ENCODE assay signal across 9 mouse cellular contexts in the genomic region with DNA sequence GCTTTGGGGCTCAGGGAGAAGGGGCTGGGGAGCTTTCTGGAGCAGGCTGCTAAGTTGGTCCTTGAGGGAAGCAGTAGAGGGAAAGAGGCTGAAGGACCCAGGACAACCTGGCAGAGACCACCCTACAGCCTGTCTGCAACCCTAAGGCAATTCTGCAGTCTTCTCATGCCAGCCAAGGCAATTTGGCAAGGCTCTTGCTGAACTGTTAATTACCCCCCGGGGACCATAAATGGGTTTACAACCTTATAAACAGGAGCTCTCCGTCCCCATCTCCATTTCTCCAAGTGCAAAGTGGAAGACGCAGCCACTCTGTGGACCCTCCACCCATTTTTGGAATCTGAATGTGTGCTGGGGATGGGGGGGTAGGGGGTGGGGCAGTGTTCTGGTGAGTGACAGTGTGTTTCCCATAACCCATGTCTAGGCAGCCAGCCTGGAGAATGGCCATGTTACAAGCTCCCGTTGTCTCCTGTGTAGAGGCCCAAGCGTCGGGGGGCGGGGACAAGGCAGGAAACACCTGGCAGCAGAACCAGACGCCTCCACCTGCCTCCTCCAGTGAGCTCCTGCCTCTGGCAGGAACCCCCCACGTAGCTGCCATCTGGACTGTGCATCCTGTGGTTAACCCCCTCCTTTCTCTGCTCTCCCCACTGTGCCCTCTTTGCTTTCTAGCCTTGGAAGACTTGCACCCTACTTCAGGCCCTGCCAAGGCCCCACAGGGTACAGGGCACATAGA. TPM values are rescaled to one million over a fixed set of nuclear protein-coding genes. Genes with fewer than 3 reads are reported as not detected.
A peak's percentile ranks its signal among the peaks of the same experiment; 100 is the strongest.
DNase-seq lines count a peak whose midpoint lies in the region; ATAC-seq and TF ChIP-seq lines count a peak whose summit lies in the region.
"Had no signal": no experiment of that assay in that cellular context is flagged by ENCODE, and none has a peak within 500 bp of the region (broad histone marks: within the 10 kb centered on the region; RNA-seq: fewer than 3 reads in every experiment).

No protein-coding gene starts in this region.

- ATAC-seq in forebrain, embryonic 16.5 days: peak; percentile 57
- no peak for ATAC-seq in lung, embryonic 15.5 days (ENCODE audit: borderline replicate concordance, extremely low read depth, low FRiP score, low TSS enrichment)

- intact Hi-C loops in left cerebral cortex, adult 2 months (cut with DNase I): no loop called here

- no peaks in the 10 kb centered on the region for H3K27me3 ChIP-seq in cerebellum, adult 2 months (ENCODE audit: control insufficient read depth, insufficient read depth, low read length)
- H3K27me3 ChIP-seq in forebrain, embryonic 16.5 days (replicated peaks; ENCODE audit: control insufficient read depth, insufficient read depth, low read length): no peaks in the 10 kb centered on the region; the same call in 1 of the 2 replicates
- no peaks in the 10 kb centered on the region for H3K27me3 ChIP-seq in lung, embryonic 15.5 days

- 10% methylated on average over 9 of the region's 9 CpGs for WGBS in cerebellum, adult 2 months
- WGBS in forebrain, embryonic 16.5 days: 19% methylated on average over 9 of the region's 9 CpGs
- 23% methylated on average over 9 of the region's 9 CpGs for WGBS in lung, embryonic 15.5 days

- peak overlapping the region; percentile 24; the same call in 1 of the 2 replicates for H3K27ac ChIP-seq in left cerebral cortex, adult 2 months
- no peak overlapping the region for H3K27ac ChIP-seq in cerebellum, adult 2 months (ENCODE audit: insufficient read depth, low read length)
- H3K27ac ChIP-seq in forebrain, embryonic 16.5 days (ENCODE audit: low read length): no peak overlapping the region
- H3K27ac ChIP-seq in lung, embryonic 15.5 days: 0 out of 2 replicates have a peak overlapping the region, but pooled peaks have one; percentile 1

- H3K4me3 ChIP-seq in left cerebral cortex, adult 2 months: no peak overlapping the region
- H3K4me3 ChIP-seq in cerebellum, adult 2 months (replicated peaks; ENCODE audit: insufficient read depth, low read depth, low read length): no peak overlapping the region
- no peak overlapping the region for H3K4me3 ChIP-seq in forebrain, embryonic 16.5 days (replicated peaks; ENCODE audit: low read length)
- H3K4me3 ChIP-seq in lung, embryonic 15.5 days: no peak overlapping the region

- DNase-seq in left cerebral cortex, adult 2 months (ENCODE audit: extremely low spot score in 1 of 2, low spot score in 2 of 2): peak in 1 of 2 experiments; percentile 52
- no peak for DNase-seq in left cerebral cortex, adult 11 months (ENCODE audit: low spot score)
- DNase-seq in cerebellum, adult 2 months: peak; percentile 35 to 43
- peak; percentile 45 to 57 for DNase-seq in spleen, postnatal 14 days (ENCODE audit: low spot score in 2 of 2)
- DNase-seq in frontal cortex, postnatal 36 days (ENCODE audit: low spot score in 2 of 2): no peak
- DNase-seq in frontal cortex, postnatal 10 days (ENCODE audit: low spot score in 2 of 2): no peak

- H3K4me1 ChIP-seq in cerebellum, adult 2 months (ENCODE audit: control insufficient read depth, insufficient read depth, low read length): peaks cover 9% of the 10 kb centered on the region; the same call in 1 of the 2 replicates
- peaks cover 20% of the 10 kb centered on the region for H3K4me1 ChIP-seq in forebrain, embryonic 16.5 days (replicated peaks; ENCODE audit: control insufficient read depth, insufficient read depth, low read length)
- peaks cover 42% of the 10 kb centered on the region for H3K4me1 ChIP-seq in lung, embryonic 15.5 days

- no peaks in the 10 kb centered on the region for H3K36me3 ChIP-seq in forebrain, embryonic 16.5 days (ENCODE audit: control insufficient read depth, insufficient read depth)
- H3K36me3 ChIP-seq in lung, embryonic 15.5 days: no peaks in the 10 kb centered on the region

- no peak overlapping the region for H3K9ac ChIP-seq in forebrain, embryonic 16.5 days (replicated peaks; ENCODE audit: low read depth, low read length)
- H3K9ac ChIP-seq in lung, embryonic 15.5 days: no peak overlapping the region

- H3K9me3 ChIP-seq in forebrain, embryonic 16.5 days (ENCODE audit: control insufficient read depth, low read length): no peaks in the 10 kb centered on the region
- no peaks in the 10 kb centered on the region for H3K9me3 ChIP-seq in lung, embryonic 15.5 days

- no peak for TF ChIP-seq CTCF in left cerebral cortex, adult 2 months (IDR thresholded peaks at IDR 0.05)
- TF ChIP-seq CTCF in cerebellum, adult 2 months (IDR thresholded peaks at IDR 0.05; ENCODE audit: borderline replicate concordance, insufficient read depth, low read depth, low read length): no peak

- TF ChIP-seq POLR2A in cerebellum, adult 2 months (IDR thresholded peaks at IDR 0.05; ENCODE audit: borderline replicate concordance, insufficient read depth, low read length): no peak

- no peak overlapping the region for H3K4me2 ChIP-seq in forebrain, embryonic 16.5 days (ENCODE audit: low read length)
- H3K4me2 ChIP-seq in lung, embryonic 15.5 days: no peak overlapping the region

RNA-seq across cellular contexts. Expression of gene Fam163b, which starts 20.5 kb away (rescaled TPM):
- total RNA-seq in left cerebral cortex, adult 2 months (2021): 100 to 1,000 TPM; 103 to 109 TPM
- polyA plus RNA-seq in cerebellum, adult 2 months (2012; rRNA removed): 19.7 and 24.3 TPM in 2 replicates
- polyA plus RNA-seq in forebrain, embryonic 16.5 days (2015; fragmentation: Nextera tagmentation; extraction: Ambion mirVana): 5.0 and 7.1 TPM in 2 replicates
- 0.69 and 0.70 TPM in 2 replicates for polyA plus RNA-seq in lung, embryonic 15.5 days (2015; fragmentation: Nextera tagmentation; extraction: Ambion mirVana)
- total RNA-seq: liver, adult 2 months had no signal
- polyA plus RNA-seq: liver, adult 2 months had no signal

RNA-seq across cellular contexts. Expression of gene Adamtsl2, which starts 42.6 kb away (rescaled TPM):
- 10 to 100 TPM; 16.2 to 21.4 TPM for total RNA-seq in left cerebral cortex, adult 2 months (2021)
- polyA plus RNA-seq in cerebellum, adult 2 months (2012; rRNA removed): 3.8 and 4.1 TPM in 2 replicates
- polyA plus RNA-seq in forebrain, embryonic 16.5 days (2015; fragmentation: Nextera tagmentation; extraction: Ambion mirVana): 11.6 and 14.2 TPM in 2 replicates
- 20.5 and 27.4 TPM in 2 replicates for polyA plus RNA-seq in lung, embryonic 15.5 days (2015; fragmentation: Nextera tagmentation; extraction: Ambion mirVana)

RNA-seq across cellular contexts. Expression of gene Dbh, which starts 43.2 kb away (rescaled TPM):
- total RNA-seq in left cerebral cortex, adult 2 months (2021): under 1 TPM; 0.23 to 0.30 TPM
- polyA plus RNA-seq in cerebellum, adult 2 months (2012; rRNA removed): 5.9 and 6.3 TPM in 2 replicates
- polyA plus RNA-seq in forebrain, embryonic 16.5 days (2015; fragmentation: Nextera tagmentation; extraction: Ambion mirVana): not detected in 2 replicates
- 0.34 and 2.4 TPM in 2 replicates for polyA plus RNA-seq in lung, embryonic 15.5 days (2015; fragmentation: Nextera tagmentation; extraction: Ambion mirVana)
- polyA plus RNA-seq: liver, adult 2 months had no signal

RNA-seq across cellular contexts. Expression of gene Mymk, which starts 49.8 kb away (rescaled TPM):
- total RNA-seq in left cerebral cortex, adult 2 months (2021): under 1 TPM in 1 of 2 experiments, not detected in 1; 0.75 TPM
- polyA plus RNA-seq in cerebellum, adult 2 months (2012; rRNA removed): 0.22 and 0.43 TPM in 2 replicates
- not detected in 2 replicates for polyA plus RNA-seq in forebrain, embryonic 16.5 days (2015; fragmentation: Nextera tagmentation; extraction: Ambion mirVana)
- polyA plus RNA-seq in lung, embryonic 15.5 days (2015; fragmentation: Nextera tagmentation; extraction: Ambion mirVana): 0.49 and 0.76 TPM in 2 replicates
- total RNA-seq: liver, adult 2 months had no signal
- polyA plus RNA-seq: liver, adult 2 months had no signal

Comparison
In these comparisons a context has a peak if more than half of its experiments do, and no peak if none do; other contexts are left out.
1. DNase-seq: peak in cerebellum, adult 2 months (2 of 2) and spleen, postnatal 14 days (2 of 2); none in left cerebral cortex, adult 11 months (single experiment), frontal cortex, postnatal 36 days (0 of 2) and frontal cortex, postnatal 10 days (0 of 2).
2. H3K27ac ChIP-seq: peak in left cerebral cortex, adult 2 months (single experiment) and lung, embryonic 15.5 days (single experiment); none in cerebellum, adult 2 months (single experiment) and forebrain, embryonic 16.5 days (single experiment).